Mouse (Mus musculus) hindlimb bud, embryonic 11.5 days (tissue): ENCODE results near the gene Rad23a.

Source experiments
- DNase-seq: peaks from one replicate; pipeline ENCODE4 v3.0.0-alpha.2; 2012; ENCODE audit warnings: low read depth, low spot score; ENCODE audit errors: extremely low spot score

The Rad23a gene

DNA sequence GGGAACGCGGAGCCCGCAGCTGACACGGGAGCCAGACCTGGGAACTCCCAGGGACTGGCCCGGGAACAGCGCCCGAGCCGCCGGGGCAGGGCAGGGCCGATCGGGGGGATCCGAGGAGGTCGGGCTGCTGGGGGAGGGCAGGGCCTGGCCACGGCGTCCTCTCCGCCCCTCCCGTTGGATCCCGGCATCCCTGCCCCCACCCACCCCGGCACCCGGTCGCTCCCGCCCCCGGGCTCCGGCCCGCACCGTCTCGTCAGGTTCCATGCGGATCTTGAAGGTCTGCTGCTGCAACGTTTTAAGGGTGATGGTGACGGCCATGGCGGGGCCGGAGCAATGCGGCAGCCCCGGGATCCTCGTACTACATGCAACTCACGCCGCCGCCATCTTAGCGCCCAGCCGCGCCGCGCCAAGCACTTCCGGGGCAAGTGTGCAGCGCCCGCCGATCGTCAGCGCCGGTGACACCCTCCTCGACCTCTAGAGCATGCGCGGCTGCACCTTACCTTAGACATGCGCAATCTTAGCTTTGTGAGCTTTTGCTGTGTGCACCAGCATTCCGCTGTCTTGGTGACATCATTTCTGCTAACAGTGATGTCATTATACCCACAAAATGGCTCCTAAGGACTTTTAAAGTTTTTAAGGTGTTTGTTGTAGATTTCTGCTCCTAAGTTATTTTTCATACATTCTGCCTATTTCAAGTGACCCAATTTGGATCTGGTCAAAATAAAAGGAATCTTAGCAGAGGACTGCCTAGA, at the start of gene Rad23a:
TSS of gene Rad23a (minus strand) at position 418 of the 752 bp plus-strand sequence.
- DNase-seq, result peak; percentile 92

DNA sequence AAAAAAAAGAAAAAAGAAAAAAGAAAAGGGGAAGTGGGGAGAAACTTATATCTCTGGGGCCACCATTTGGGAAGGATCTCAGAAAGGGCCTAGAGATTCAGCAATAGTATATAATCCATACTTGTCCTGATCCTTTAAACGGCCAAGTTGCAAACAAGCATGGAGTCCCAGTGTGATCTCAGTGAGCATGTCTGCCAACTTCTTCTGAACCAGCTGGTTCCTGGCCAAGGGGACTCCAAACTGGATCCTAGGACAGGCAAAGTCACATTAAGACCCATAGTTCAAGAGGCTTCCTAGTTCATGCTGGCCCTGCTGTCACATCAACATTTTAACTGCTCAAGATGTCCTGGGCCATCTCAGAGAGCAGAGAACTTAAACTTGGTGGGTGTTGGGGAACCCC, 48.7 kb upstream of the Rad23a start:
- DNase-seq, result no peak

GRCm38 (mm10) chr8:84888280-84888679, 47.8 kb upstream of the Rad23a start:
- DNase-seq, result no peak

DNA sequence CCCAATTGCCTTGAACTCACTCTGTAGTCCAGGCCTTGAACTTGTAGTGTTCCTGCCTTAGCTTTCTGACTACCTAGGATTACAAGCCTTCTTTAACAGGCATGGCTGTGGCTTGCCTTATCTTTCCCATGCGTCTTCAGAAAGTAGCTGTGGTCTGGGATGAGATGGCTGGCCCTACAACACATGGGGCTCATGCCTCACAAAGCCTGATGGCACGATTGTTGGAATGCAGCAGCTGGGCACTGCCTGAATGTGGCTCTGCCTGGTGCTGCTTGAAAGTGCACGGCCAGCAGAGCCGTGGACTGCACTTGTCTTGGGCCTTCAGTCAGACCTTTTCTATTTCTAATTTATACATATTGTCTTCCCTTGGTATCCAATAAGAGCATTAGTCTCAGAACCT, 44.3 kb upstream of the Rad23a start:
- no peak for DNase-seq

GRCm38 (mm10) chr8:84878915-84879314, 38.5 kb upstream of the Rad23a start:
- DNase-seq, result no peak

GRCm38 (mm10) chr8:84877297-84878035, 37.0 kb upstream of the Rad23a start:
- no peak for DNase-seq

DNA sequence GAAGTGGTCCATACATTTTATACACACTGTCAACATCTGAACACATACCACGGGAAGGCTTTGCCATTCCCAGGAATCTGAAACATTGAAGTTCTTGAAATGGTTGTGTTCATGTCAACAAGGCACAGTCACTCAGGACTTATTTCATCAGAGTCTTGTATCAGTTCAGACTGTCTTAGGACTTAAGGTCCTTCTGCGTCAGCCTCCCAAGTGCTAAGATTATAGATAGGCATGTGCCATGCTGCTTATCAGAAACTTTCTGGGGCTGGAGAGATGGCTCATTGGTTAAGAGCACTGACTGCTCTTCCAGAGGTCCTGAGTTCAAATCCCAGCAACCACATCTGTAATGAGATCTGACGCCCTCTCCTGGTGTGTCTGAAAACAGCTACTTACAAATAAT, 33.9 kb upstream of the Rad23a start:
- DNase-seq, result no peak

- no peak for DNase-seq
Observed at GRCm38 (mm10) chr8:84873016-84873415, 32.6 kb upstream of the Rad23a start.

DNA sequence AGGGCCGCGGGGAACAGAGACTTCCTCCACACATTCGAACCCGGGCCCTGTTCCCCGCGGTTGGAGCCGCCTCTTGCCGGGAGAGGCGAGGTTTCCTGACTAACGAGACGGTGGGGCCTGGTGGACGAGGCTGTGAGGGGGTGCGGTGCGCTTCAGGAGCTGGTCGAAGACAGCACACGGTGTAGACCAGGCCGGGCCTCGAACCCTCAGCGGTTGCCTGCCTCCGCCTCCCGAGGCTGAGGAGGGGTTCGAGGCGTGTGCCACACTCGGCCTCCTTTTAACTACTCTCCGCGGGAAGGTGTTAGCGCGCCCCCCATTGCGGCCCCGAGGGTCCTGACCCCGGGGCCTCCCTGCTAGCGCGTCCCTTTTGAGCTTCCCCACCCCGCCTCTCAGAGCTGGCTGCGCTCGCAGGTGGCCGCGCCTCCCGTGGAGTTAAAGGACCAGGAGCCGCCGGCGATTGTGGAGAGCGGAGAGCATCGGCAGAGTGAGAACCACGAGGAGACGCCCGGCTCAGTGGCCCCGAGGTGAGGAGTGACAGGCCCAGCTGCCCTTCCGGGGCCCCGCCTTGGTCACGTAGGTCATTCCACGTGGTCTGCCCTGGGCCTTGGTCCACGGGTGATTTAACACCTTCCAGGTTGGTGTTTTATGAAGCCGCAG, 32.0 kb upstream of the Rad23a start:
- DNase-seq, result no peak

GRCm38 (mm10) chr8:84871376-84872308, 31.2 kb upstream of the Rad23a start, which contains the start of gene Syce2:
Gene Syce2 (plus strand): TSS chr8:84872111.
- no peak for DNase-seq

DNA sequence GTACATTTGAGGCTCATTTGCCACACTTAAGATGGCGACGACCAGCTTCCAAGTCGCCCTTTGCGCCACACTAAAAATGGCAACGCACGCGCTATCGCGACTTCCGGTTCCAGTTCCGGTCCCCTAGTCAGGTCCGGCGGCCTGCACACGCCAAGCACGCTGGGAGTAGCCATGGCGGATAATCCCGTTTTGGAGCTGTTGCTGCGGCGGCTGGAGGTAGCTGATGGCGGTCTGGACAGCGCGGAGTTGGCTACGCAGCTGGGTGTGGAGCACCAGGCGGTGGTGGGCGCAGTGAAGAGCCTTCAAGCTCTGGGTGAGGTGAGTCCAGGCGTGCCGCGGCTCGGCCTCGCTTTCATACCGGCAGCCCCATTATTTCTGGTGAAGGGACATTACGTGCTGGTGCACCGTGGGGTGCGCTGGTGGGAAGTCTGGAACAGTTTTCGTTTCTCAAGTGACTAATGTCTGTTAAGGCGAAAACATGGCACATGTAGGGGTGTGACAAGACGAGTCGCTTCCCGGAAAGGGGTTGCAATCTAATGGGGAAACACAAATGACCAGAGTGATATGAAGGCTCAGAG, 16.5 kb upstream of the Rad23a start, which contains the start of gene Farsa:
TSS of gene Farsa (plus strand) at position 126 of the 578 bp plus-strand sequence.
- DNase-seq, result peak; percentile 92

- no peak for DNase-seq
Observed at GRCm38 (mm10) chr8:84856434-84856833, 16.0 kb upstream of the Rad23a start.

- no peak for DNase-seq
Observed at GRCm38 (mm10) chr8:84847684-84848435, 7.4 kb upstream of the Rad23a start.

DNA sequence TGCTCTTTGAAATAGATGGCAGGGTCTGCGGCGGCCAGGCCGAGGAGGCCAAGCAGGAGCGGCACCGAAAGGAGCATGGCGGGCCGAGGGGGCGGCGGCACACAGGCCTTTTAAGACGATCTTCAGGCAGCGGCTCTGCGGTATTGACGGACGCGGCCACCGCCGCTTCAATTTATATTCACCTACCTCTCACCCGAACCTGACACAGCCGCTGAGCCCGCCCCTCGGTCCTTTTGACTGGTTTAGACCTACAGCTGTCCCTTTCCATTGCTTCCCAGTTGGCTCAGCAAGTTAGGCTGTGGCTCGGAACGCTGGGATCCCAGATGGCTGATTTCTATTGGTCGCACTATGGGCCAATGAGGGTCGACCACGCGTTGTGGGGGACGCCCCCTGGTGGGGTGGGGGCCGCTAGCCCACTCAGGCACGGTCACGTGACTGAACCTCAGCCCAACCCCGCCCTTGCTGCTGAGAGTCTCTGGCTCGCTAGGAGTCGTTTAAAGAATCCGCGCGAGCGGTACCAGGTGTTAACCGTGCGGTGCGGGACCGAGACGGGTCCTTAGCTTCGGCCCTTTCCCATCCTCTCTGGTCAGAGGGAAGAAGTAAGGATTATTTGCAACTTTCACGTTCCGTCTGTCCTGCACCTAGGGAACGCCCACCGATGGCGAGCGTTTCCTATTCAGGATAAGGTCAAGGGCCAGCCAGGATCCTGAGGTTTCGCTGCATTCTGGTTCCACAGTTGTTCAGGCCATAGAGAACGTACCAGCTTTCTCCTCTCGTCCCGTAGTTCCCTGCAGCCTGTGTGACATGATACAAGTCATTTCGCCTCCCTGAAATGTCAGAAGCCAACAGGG, 6.5 kb upstream of the Rad23a start, which contains the start of gene Calr:
TSS of gene Calr (minus strand) at position 213 of the 851 bp plus-strand sequence.
- DNase-seq, result peak; percentile 98

GRCm38 (mm10) chr8:84846094-84846721, 5.7 kb upstream of the Rad23a start:
- DNase-seq, result no peak

- no peak for DNase-seq
Observed at GRCm38 (mm10) chr8:84845355-84846093, 5.1 kb upstream of the Rad23a start.

GRCm38 (mm10) chr8:84844397-84845070, 4.1 kb upstream of the Rad23a start:
- no peak for DNase-seq
